Mouse (Mus musculus): ENCODE data around the gene Tcf12. TPM values are rescaled to one million over a fixed set of nuclear protein-coding genes. Genes with fewer than 3 reads are reported as not detected.

Tcf12 gene
- polyA plus RNA-seq, 1 experiment from 2014 or later, result 47.4 TPM

- Histone ChIP-seq H3K27ac (no peak overlapping the region), H3K9me3 (replicated peaks; ENCODE audit: low read length) (no peaks in the 10 kb centered on the region), H3K36me3 (ENCODE audit: insufficient read depth, low read length) (peaks cover 18% of the 10 kb centered on the region), H3K27me3 (ENCODE audit: insufficient read depth, low read length) (no peaks in the 10 kb centered on the region), H3K4me2 (ENCODE audit: low read length) (no peak overlapping the region), H3K4me3 (replicated peaks; ENCODE audit: low read depth, low read length) (no peak overlapping the region), H3K4me1 (replicated peaks; ENCODE audit: insufficient read depth, low read length) (0 out of 2 replicates have a peak, but pooled peaks cover 6% of the 10 kb centered on the region), H3K9ac (ENCODE audit: low read depth, low read length) (no peak overlapping the region)
- ATAC-seq (replicated peaks; ENCODE audit: low FRiP score, low read depth), result no peak
- WGBS, result 54% methylated on average over 5 of the region's 5 CpGs
- DNase-seq (ENCODE audit: low spot score), result no peak
- no peak for TF ChIP-seq CTCF (IDR thresholded peaks at IDR 0.05; ENCODE audit: low read depth)
These were observed 231.7 kb downstream of the Tcf12 start for GRCm38 (mm10) chr9:71879972-71880371.

DNA sequence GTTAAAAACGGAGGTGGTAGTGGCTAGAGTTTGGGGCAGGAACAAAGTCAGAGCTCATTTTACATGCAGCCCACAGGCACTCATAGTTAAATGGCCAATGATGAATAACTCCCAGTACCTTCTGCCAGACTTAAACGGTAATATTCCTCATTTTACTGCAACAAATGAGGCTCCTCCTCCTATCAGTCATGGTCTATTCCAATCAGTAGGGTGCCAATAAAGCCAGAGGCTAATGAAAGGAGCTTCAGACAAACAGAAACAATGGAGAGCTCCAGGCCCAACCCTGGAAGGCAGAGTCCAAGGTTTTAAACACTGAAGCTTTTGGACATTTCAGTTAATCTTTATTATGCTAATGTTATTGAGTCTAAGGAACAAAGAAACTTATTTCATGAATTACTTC, 232.3 kb downstream of the Tcf12 start:
- WGBS, result 33% methylated on average over 2 of the region's 2 CpGs
- no peak for TF ChIP-seq CTCF (IDR thresholded peaks at IDR 0.05; ENCODE audit: low read depth)
- Histone ChIP-seq H3K9ac (ENCODE audit: low read depth, low read length) (no peak overlapping the region), H3K36me3 (ENCODE audit: insufficient read depth, low read length) (peaks cover 18% of the 10 kb centered on the region), H3K27ac (0 out of 2 replicates have a peak overlapping the region, but pooled peaks have one; percentile 32), H3K9me3 (replicated peaks; ENCODE audit: low read length) (no peaks in the 10 kb centered on the region), H3K4me3 (replicated peaks; ENCODE audit: low read depth, low read length) (no peak overlapping the region), H3K27me3 (ENCODE audit: insufficient read depth, low read length) (no peaks in the 10 kb centered on the region), H3K4me1 (replicated peaks; ENCODE audit: insufficient read depth, low read length) (0 out of 2 replicates have a peak, but pooled peaks cover 6% of the 10 kb centered on the region), H3K4me2 (ENCODE audit: low read length) (no peak overlapping the region)
- DNase-seq (ENCODE audit: low spot score), result no peak
- ATAC-seq (replicated peaks; ENCODE audit: low FRiP score, low read depth), result no peak

GRCm38 (mm10) chr9:71877867-71878266, 233.8 kb downstream of the Tcf12 start:
- H3K36me3 ChIP-seq (ENCODE audit: insufficient read depth, low read length), result peaks cover 11% of the 10 kb centered on the region; the same call in 1 of the 2 replicates
- H3K4me3 ChIP-seq (replicated peaks; ENCODE audit: low read depth, low read length), result no peak overlapping the region
- H3K9me3 ChIP-seq (replicated peaks; ENCODE audit: low read length), result no peaks in the 10 kb centered on the region
- no peak overlapping the region for H3K27ac ChIP-seq
- H3K4me2 ChIP-seq (ENCODE audit: low read length), result no peak overlapping the region
- WGBS, result 83% methylated on average over 3 of the region's 3 CpGs
- no peaks in the 10 kb centered on the region for H3K27me3 ChIP-seq (ENCODE audit: insufficient read depth, low read length)
- H3K4me1 ChIP-seq (replicated peaks; ENCODE audit: insufficient read depth, low read length), result 0 out of 2 replicates have a peak, but pooled peaks cover 6% of the 10 kb centered on the region
- TF ChIP-seq CTCF (IDR thresholded peaks at IDR 0.05; ENCODE audit: low read depth), result no peak
- ATAC-seq (replicated peaks; ENCODE audit: low FRiP score, low read depth) (no peak), DNase-seq (ENCODE audit: low spot score) (no peak)
- H3K9ac ChIP-seq (ENCODE audit: low read depth, low read length), result no peak overlapping the region

DNA sequence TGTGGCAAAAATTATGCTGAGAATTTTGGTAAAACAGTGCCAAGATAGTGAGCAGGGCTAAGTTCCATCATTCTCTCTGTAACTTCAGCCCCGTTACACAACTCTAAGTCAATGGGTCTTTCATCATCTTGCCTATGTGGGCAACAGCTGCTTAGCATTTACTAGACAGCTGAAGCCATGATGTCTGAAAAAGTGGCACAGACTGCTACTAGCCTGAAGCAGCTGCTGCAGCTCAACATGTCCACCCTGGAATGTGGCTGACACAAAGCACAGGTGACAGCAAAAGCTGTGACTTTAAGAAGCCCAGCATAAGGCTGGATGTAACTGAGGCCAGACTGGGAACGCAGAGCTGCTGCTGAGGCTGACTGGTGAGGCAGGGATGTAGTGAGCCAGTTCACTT, 236.9 kb downstream of the Tcf12 start:
- TF ChIP-seq CTCF (IDR thresholded peaks at IDR 0.05; ENCODE audit: low read depth), result no peak
- no peak overlapping the region for H3K27ac ChIP-seq
- DNase-seq (ENCODE audit: low spot score), result no peak

DNA sequence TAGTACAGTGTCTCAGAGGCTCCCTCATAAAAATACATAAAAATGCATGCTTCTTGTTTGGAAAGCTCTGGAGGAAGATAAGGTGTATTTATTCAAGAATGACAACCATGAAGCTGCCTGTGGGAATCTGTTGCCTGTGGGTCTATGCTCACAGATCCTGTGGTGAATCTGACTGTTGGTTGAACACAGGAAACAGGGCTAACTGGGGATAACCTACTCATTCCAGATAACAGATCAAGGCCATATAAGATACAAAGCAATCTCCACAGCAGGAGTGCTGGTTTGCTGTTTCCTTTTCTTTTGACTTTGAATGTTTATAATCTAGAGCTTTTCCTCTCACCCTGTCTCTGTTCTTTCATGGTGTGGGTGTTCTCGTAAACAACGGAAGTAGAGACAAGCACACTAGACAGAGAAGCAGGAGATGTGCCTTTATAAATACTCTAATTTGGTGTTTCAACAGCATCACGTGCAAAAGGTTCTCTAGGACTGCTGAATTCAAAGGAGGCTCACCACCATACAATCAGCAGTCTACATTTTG, 237.6 kb downstream of the Tcf12 start:
- no peak for DNase-seq (ENCODE audit: low spot score)
- no peak overlapping the region for H3K4me2 ChIP-seq (ENCODE audit: low read length)
- no peaks in the 10 kb centered on the region for H3K4me1 ChIP-seq (replicated peaks; ENCODE audit: insufficient read depth, low read length)
- peaks cover 3% of the 10 kb centered on the region; the same call in 1 of the 2 replicates for H3K36me3 ChIP-seq (ENCODE audit: insufficient read depth, low read length)
- TF ChIP-seq CTCF (IDR thresholded peaks at IDR 0.05; ENCODE audit: low read depth), result no peak
- H3K4me3 ChIP-seq (replicated peaks; ENCODE audit: low read depth, low read length), result no peak overlapping the region
- WGBS, result 87% methylated on average over 3 of the region's 3 CpGs
- no peak for ATAC-seq (replicated peaks; ENCODE audit: low FRiP score, low read depth)
- H3K27me3 ChIP-seq (ENCODE audit: insufficient read depth, low read length), result no peaks in the 10 kb centered on the region
- H3K9ac ChIP-seq (ENCODE audit: low read depth, low read length), result no peak overlapping the region
- H3K9me3 ChIP-seq (replicated peaks; ENCODE audit: low read length), result no peaks in the 10 kb centered on the region
- no peak overlapping the region for H3K27ac ChIP-seq

More for the DNA sequence above, 236.9 kb downstream of the Tcf12 start:
- WGBS, result 62% methylated on average over 2 of the region's 2 CpGs
- ATAC-seq (replicated peaks; ENCODE audit: low FRiP score, low read depth), result no peak
- H3K27me3 ChIP-seq (ENCODE audit: insufficient read depth, low read length), result no peaks in the 10 kb centered on the region
- no peak overlapping the region for H3K4me2 ChIP-seq (ENCODE audit: low read length)
- no peak overlapping the region for H3K9ac ChIP-seq (ENCODE audit: low read depth, low read length)
- H3K4me1 ChIP-seq (replicated peaks; ENCODE audit: insufficient read depth, low read length), result no peaks in the 10 kb centered on the region
- H3K4me3 ChIP-seq (replicated peaks; ENCODE audit: low read depth, low read length), result no peak overlapping the region
- no peaks in the 10 kb centered on the region for H3K9me3 ChIP-seq (replicated peaks; ENCODE audit: low read length)
- H3K36me3 ChIP-seq (ENCODE audit: insufficient read depth, low read length), result peaks cover 3% of the 10 kb centered on the region; the same call in 1 of the 2 replicates

- H3K36me3 ChIP-seq (ENCODE audit: insufficient read depth, low read length), result 0 out of 2 replicates have a peak, but pooled peaks cover 15% of the 10 kb centered on the region
- H3K9me3 ChIP-seq (replicated peaks; ENCODE audit: low read length), result no peaks in the 10 kb centered on the region
- H3K27ac ChIP-seq, result no peak overlapping the region
- no peak for ATAC-seq (replicated peaks; ENCODE audit: low FRiP score, low read depth)
- H3K4me3 ChIP-seq (replicated peaks; ENCODE audit: low read depth, low read length), result no peak overlapping the region
- H3K27me3 ChIP-seq (ENCODE audit: insufficient read depth, low read length), result no peaks in the 10 kb centered on the region
- no peak overlapping the region for H3K9ac ChIP-seq (ENCODE audit: low read depth, low read length)
- WGBS, result 70% methylated on average over 7 of the region's 7 CpGs
- no peak for DNase-seq (ENCODE audit: low spot score)
- no peaks in the 10 kb centered on the region for H3K4me1 ChIP-seq (replicated peaks; ENCODE audit: insufficient read depth, low read length)
- H3K4me2 ChIP-seq (ENCODE audit: low read length), result no peak overlapping the region
- TF ChIP-seq CTCF (IDR thresholded peaks at IDR 0.05; ENCODE audit: low read depth), result no peak
These were observed 248.3 kb downstream of the Tcf12 start for GRCm38 (mm10) chr9:71863338-71863737.

- Histone ChIP-seq H3K4me1 (replicated peaks; ENCODE audit: insufficient read depth, low read length) (no peaks in the 10 kb centered on the region), H3K9ac (ENCODE audit: low read depth, low read length) (no peak overlapping the region), H3K27ac (no peak overlapping the region), H3K4me3 (replicated peaks; ENCODE audit: low read depth, low read length) (no peak overlapping the region), H3K9me3 (replicated peaks; ENCODE audit: low read length) (no peaks in the 10 kb centered on the region), H3K4me2 (ENCODE audit: low read length) (no peak overlapping the region), H3K36me3 (ENCODE audit: insufficient read depth, low read length) (peaks cover 12% of the 10 kb centered on the region; the same call in 1 of the 2 replicates), H3K27me3 (ENCODE audit: insufficient read depth, low read length) (no peaks in the 10 kb centered on the region)
- DNase-seq (ENCODE audit: low spot score) (peak; percentile 58), ATAC-seq (replicated peaks; ENCODE audit: low FRiP score, low read depth) (no peak)
- no peak for TF ChIP-seq CTCF (IDR thresholded peaks at IDR 0.05; ENCODE audit: low read depth)
- WGBS, result 13% methylated on average over 2 of the region's 2 CpGs
These were observed 250.0 kb downstream of the Tcf12 start for GRCm38 (mm10) chr9:71861629-71862028.

All from kidney, postnatal 0 days (tissue).